Mouse (Mus musculus) hindbrain, embryonic 15.5 days (tissue): ENCODE measurements at regions not wholly inside any gene's neighbourhood (a gene's known extent, or its start where the extent isn't known, plus 50 kb on each side); places are given as distances from the start of the nearest gene placed in this dataset.

Experiments used
- ATAC-seq: fragments of 200-750 bp; cut with Nextera tagmentation; 2 replicates; pipeline ENCODE4 v1.8.0; 2017; ENCODE audit warnings: low read depth, moderate number of reproducible peaks, moderate TSS enrichment; ENCODE audit not compliant: low FRiP score
- H3K27ac ChIP-seq: fragments of 300-500 bp; sonication (generic); replicated peaks from 2 replicates; pipeline ENCODE4 v1.5.1; 2015; ENCODE audit warnings: mild to moderate bottlenecking, inconsistent platforms
- H3K27me3 ChIP-seq: fragments of 300-500 bp; sonication (generic); 2 replicates; pipeline ENCODE4 v1.6.1; 2015; ENCODE audit warnings: control low read depth, inconsistent platforms
- H3K36me3 ChIP-seq: fragments of 300-500 bp; sonication (generic); 2 replicates; pipeline ENCODE4 v1.6.1; 2015; ENCODE audit warnings: control low read depth, inconsistent platforms
- H3K4me1 ChIP-seq: fragments of 300-500 bp; sonication (generic); replicated peaks from 2 replicates; pipeline ENCODE4 v1.6.1; 2015; ENCODE audit warnings: control low read depth, inconsistent platforms
- H3K4me2 ChIP-seq: fragments of 300-500 bp; sonication (generic); 2 replicates; pipeline ENCODE4 v1.6.1; 2015; ENCODE audit warnings: moderate library complexity, mild to moderate bottlenecking, inconsistent platforms
- H3K4me3 ChIP-seq: fragments of 300-500 bp; sonication (generic); 2 replicates; pipeline ENCODE4 v1.5.1; 2015; ENCODE audit warnings: mild to moderate bottlenecking, inconsistent platforms
- H3K9ac ChIP-seq: fragments of 300-500 bp; sonication (generic); 2 replicates; pipeline ENCODE4 v1.6.1; 2015; ENCODE audit warnings: inconsistent platforms
- H3K9me3 ChIP-seq: fragments of 300-500 bp; sonication (generic); 2 replicates; pipeline ENCODE4 v1.6.1; 2016; ENCODE audit warnings: control low read depth, inconsistent platforms
- WGBS: fragments of 180-500 bp; shearing (Covaris S2); methylation state at CpG from one replicate; pipeline ENCODE4 v1.1.7; 2015; 5-methylcytosine and 5-hydroxymethylcytosine counted together

DNA sequence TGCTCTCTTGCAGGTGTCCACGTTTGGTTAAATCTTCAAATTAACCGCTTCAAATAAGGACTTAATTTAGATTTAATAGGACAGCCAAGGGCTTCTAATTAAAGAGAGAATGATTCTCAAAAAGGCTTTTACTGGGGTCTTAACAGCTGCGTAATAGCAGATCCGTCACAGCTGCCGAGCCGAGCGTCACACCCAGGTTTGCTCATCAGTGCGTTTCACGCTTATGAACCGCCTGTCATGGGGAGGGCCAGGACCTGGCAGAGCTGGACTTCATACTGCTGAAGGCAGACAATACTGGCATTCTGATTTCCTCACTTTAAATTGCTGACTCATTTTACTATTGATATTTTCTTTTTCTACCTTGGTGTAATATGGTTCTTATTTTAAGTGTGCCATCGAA is 221.2 kb downstream of the Irx2 start:
- Histone ChIP-seq H3K36me3 (no peaks in the 10 kb centered on the region), H3K27ac (no peak overlapping the region), H3K9me3 (0 out of 2 replicates have a peak, but pooled peaks cover 3% of the 10 kb centered on the region), H3K4me1 (no peaks in the 10 kb centered on the region), H3K4me2 (no peak overlapping the region), H3K4me3 (no peak overlapping the region), H3K9ac (no peak overlapping the region), H3K27me3 (0 out of 2 replicates have a peak, but pooled peaks cover 5% of the 10 kb centered on the region)
- no peak for ATAC-seq
- WGBS, result 39% methylated on average over 11 of the region's 11 CpGs

DNA sequence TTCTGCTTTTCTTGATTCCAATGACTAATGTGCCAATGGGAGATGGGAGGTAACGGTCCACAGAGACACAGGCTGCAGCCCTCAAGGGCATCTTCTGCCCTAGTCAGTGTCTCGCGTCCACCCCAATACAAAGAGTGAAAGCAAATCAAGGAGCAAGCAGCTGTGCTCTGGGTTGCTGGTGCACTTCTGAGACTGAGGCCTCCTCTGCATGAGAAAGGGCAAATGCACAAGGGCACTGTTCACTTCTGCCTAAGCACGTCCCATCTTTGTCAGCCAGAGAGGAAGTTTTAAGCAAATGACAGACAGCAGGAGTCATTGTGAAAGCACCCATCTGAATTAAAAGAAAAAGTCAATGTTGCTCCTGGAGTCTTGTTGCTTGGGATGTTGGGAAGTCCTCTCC is 224.3 kb downstream of the Irx2 start:
- H3K4me3 ChIP-seq, result no peak overlapping the region
- H3K9ac ChIP-seq, result no peak overlapping the region
- H3K9me3 ChIP-seq, result no peaks in the 10 kb centered on the region
- H3K4me1 ChIP-seq, result no peaks in the 10 kb centered on the region
- H3K36me3 ChIP-seq, result no peaks in the 10 kb centered on the region
- no peak overlapping the region for H3K4me2 ChIP-seq
- H3K27me3 ChIP-seq, result 0 out of 2 replicates have a peak, but pooled peaks cover 5% of the 10 kb centered on the region
- 44% methylated on average over 4 of the region's 4 CpGs for WGBS
- no peak overlapping the region for H3K27ac ChIP-seq
- no peak for ATAC-seq

DNA sequence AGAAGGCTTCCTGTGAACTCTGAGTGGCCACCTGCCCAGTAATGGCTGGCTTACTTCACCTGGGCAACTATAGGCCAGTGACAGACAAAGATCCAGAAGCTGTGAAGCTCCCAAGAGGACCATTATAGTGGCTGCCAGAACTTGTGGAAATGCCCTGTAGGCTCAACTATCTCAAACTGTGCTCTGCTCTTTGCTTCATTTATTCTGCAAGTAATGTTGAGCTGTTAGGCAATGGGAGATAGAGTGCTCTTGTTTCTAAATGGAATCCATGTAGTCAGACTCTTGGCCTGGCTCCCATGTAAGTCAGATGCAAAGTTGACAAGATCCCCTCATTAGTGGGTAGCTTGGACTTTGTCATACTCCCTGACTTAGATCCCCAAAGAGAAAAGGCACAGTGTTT is 247.3 kb downstream of the Irx2 start:
- no peaks in the 10 kb centered on the region for H3K36me3 ChIP-seq
- no peaks in the 10 kb centered on the region for H3K4me1 ChIP-seq
- no peak for ATAC-seq
- no peak overlapping the region for H3K4me3 ChIP-seq
- no peak overlapping the region for H3K4me2 ChIP-seq
- no peaks in the 10 kb centered on the region for H3K27me3 ChIP-seq
- H3K9me3 ChIP-seq, result no peaks in the 10 kb centered on the region
- H3K9ac ChIP-seq, result no peak overlapping the region
- no peak overlapping the region for H3K27ac ChIP-seq

GRCm38 (mm10) chr13:72894982-72895381 is 266.4 kb downstream of the Irx2 start:
- Histone ChIP-seq H3K9me3 (no peaks in the 10 kb centered on the region), H3K4me2 (no peak overlapping the region), H3K9ac (no peak overlapping the region), H3K4me1 (peaks cover 11% of the 10 kb centered on the region), H3K36me3 (no peaks in the 10 kb centered on the region), H3K4me3 (no peak overlapping the region), H3K27ac (no peak overlapping the region), H3K27me3 (0 out of 2 replicates have a peak, but pooled peaks cover 7% of the 10 kb centered on the region)
- peak; percentile 70; the same call in 1 of the 2 replicates for ATAC-seq
- WGBS, result 31% methylated on average over 11 of the region's 11 CpGs

DNA sequence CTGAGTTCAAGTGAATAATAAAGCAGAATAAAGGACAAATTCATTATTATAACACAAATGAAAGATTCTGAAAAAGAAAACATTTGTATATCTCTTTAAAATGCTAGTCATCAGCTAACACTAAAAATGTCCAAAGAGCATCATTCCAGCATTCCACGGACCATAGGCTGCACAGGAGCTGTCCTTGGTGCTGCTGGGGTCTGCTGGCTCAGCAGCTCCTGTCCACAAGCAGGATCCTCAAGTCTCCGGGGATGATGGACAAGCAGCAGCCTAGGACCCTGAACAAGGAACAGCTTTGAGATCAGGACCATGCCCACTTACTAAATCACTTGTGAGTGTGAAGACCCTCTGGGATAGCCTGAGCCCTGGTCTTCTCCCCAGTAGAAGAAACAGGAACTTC is 274.0 kb downstream of the Irx2 start:
- 52% methylated on average over 2 of the region's 2 CpGs for WGBS
- no peaks in the 10 kb centered on the region for H3K4me1 ChIP-seq
- no peak overlapping the region for H3K4me2 ChIP-seq
- no peak overlapping the region for H3K27ac ChIP-seq
- no peak overlapping the region for H3K4me3 ChIP-seq
- H3K9me3 ChIP-seq, result no peaks in the 10 kb centered on the region
- no peak overlapping the region for H3K9ac ChIP-seq
- no peak for ATAC-seq
- H3K27me3 ChIP-seq, result no peaks in the 10 kb centered on the region; the same call in 1 of the 2 replicates
- no peaks in the 10 kb centered on the region for H3K36me3 ChIP-seq

DNA sequence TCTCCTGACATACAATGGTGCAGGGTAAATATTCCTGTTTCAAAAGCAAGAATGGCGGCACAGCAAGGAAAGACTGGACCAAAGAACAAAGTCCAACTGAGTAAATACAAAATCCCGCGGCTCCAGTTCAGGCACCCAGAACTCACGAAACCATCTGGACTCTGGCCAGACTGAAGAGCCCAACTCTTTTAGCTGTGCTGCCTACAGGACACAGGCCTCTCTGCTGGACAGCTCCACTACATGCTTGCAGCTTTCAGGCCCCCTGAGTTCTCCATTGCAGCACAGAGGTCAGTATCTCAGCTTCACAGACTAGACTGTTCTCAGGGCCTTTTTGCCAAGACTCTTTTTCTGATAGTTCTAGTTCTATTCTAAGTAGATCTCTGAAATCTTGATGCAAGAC is 290.3 kb downstream of the Irx2 start:
- Histone ChIP-seq H3K27ac (no peak overlapping the region), H3K36me3 (no peaks in the 10 kb centered on the region), H3K9ac (no peak overlapping the region), H3K9me3 (no peaks in the 10 kb centered on the region), H3K27me3 (no peaks in the 10 kb centered on the region), H3K4me3 (no peak overlapping the region), H3K4me1 (no peaks in the 10 kb centered on the region), H3K4me2 (no peak overlapping the region)
- ATAC-seq, result no peak
- 84% methylated on average over 4 of the region's 4 CpGs for WGBS

DNA sequence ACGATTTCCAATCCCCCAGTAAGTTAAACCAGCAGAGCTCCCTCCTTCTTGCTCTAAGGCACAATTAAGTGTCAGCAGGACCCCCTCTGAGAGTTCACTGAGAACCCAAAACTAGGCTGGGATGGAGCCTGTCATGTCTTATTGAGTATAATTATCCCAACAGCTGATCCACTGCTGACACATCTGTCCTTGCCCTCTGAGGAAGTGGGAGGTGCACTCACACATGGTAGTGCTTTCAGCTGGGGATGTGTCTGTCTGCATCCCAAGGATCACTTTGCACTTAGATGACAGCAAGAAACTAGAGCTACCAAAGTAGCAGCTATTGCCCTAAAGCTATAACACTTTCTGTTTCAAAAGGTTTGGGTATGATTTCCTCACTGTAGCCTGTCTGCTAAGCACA is 291.7 kb downstream of the Irx2 start:
- Histone ChIP-seq H3K4me3 (no peak overlapping the region), H3K27ac (no peak overlapping the region), H3K4me1 (no peaks in the 10 kb centered on the region), H3K9me3 (no peaks in the 10 kb centered on the region), H3K27me3 (no peaks in the 10 kb centered on the region), H3K4me2 (no peak overlapping the region), H3K9ac (no peak overlapping the region), H3K36me3 (no peaks in the 10 kb centered on the region)
- WGBS, result 36% methylated on average over 1 of the region's 1 CpGs
- ATAC-seq, result no peak

DNA sequence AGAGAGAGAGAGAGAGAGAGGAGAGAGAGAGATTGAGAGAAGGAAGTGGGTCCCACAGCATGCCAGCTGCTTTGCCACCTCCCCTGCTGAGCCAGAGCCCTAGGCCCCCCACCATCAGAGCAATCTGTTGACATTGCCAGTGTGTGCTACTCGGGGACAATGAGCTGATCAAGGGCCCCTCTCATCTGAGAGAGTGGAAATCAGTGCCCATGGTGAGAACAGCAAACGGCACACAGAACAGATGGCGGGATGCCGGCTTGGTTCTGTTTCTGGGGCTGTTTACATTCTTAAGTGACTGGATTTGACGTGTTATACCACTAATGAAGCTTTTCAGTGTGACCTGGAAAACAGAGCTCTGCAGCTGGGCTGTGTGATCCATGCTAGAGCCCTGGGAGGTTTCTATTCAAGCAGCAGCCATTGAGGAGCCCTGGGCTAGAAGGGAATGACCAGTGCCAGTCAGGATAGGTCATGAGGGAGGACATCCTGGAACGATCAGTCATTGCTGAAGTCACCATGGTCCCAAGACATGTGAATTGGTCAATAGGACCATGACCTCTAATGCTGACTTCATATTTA is 296.0 kb downstream of the Irx2 start:
- Histone ChIP-seq H3K4me1 (no peaks in the 10 kb centered on the region), H3K9me3 (no peaks in the 10 kb centered on the region), H3K4me3 (no peak overlapping the region), H3K4me2 (no peak overlapping the region), H3K27me3 (no peaks in the 10 kb centered on the region), H3K9ac (no peak overlapping the region), H3K36me3 (no peaks in the 10 kb centered on the region), H3K27ac (no peak overlapping the region)
- ATAC-seq, result no peak
- 44% methylated on average over 6 of the region's 6 CpGs for WGBS

DNA sequence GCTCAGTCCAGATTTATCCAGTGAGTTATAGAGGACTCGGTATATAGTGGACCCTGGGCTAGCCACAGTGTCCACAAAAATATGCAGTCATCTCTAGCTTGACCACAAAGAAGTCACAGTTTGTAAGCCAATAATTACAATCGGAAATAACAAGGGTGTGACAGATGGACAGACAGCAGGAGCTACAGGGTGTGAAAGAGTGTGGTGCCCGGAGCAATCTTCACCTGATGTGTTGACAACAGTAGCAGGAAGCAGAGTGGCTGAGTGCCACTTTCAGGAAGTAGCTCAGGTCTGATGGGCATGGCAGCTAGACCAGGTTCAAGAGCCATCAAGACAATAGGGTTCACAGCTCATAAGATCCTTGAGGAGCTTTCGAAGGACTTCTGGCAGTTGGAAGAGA is 308.6 kb downstream of the Irx2 start:
- WGBS, result 75% methylated on average over 4 of the region's 4 CpGs
- H3K27me3 ChIP-seq, result no peaks in the 10 kb centered on the region
- no peak for ATAC-seq
- H3K4me2 ChIP-seq, result no peak overlapping the region
- no peaks in the 10 kb centered on the region for H3K9me3 ChIP-seq
- no peaks in the 10 kb centered on the region for H3K36me3 ChIP-seq
- no peak overlapping the region for H3K27ac ChIP-seq
- H3K4me1 ChIP-seq, result 0 out of 2 replicates have a peak, but pooled peaks cover 4% of the 10 kb centered on the region
- no peak overlapping the region for H3K9ac ChIP-seq
- no peak overlapping the region for H3K4me3 ChIP-seq

- Histone ChIP-seq H3K4me2 (no peak overlapping the region), H3K36me3 (no peaks in the 10 kb centered on the region), H3K9me3 (no peaks in the 10 kb centered on the region), H3K4me1 (0 out of 2 replicates have a peak, but pooled peaks cover 4% of the 10 kb centered on the region), H3K9ac (no peak overlapping the region), H3K4me3 (no peak overlapping the region), H3K27ac (no peak overlapping the region), H3K27me3 (no peaks in the 10 kb centered on the region)
- peak; percentile 48; the same call in 1 of the 2 replicates for ATAC-seq
- 40% methylated on average over 13 of the region's 13 CpGs for WGBS
Measured at GRCm38 (mm10) chr13:72938156-72938874, 309.7 kb downstream of the Irx2 start.

DNA sequence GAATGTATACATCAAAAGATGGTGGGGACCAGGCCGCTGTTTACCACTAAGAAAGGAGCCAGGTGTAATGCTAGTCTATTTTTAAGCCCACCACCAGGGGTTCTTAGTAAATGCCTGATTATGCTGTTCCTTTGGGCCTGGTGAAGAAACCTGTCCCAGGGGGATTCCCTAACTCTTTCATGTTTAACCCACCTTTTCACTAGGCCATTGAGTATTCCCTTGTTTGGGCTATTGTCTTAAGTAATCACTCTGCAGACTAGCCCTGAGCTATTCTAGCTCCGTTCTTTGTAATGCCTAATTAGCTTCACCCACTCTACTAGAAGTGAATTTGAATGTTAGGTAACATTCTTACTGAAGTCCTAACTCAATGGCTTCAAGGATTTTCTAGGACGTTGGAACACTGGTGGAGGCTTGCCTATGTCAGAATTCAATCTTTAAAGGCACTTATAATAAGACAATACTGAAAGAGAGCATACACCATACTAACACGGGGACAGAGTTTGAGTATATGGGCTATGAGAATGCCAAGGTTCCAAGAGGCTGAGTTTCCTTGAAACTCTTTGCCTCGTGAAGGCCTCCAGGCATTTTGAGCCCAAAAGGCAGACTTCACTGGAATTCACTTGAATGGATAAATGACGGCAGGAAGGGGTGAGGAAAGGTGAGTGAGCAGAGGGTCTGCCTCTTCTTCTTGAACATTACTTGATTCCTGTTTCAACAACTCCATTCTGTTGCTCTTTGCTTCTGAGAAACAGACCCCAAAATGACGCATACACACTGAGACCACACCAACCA is 312.7 kb upstream of the Irx4 start:
- H3K36me3 ChIP-seq, result no peaks in the 10 kb centered on the region
- no peaks in the 10 kb centered on the region for H3K9me3 ChIP-seq
- no peak overlapping the region for H3K4me2 ChIP-seq
- 0 out of 2 replicates have a peak, but pooled peaks cover 3% of the 10 kb centered on the region for H3K27me3 ChIP-seq
- WGBS, result 57% methylated on average over 7 of the region's 7 CpGs
- no peak overlapping the region for H3K9ac ChIP-seq
- no peak for ATAC-seq
- no peak overlapping the region for H3K4me3 ChIP-seq
- no peaks in the 10 kb centered on the region for H3K4me1 ChIP-seq
- H3K27ac ChIP-seq, result no peak overlapping the region
